Mouse (Mus musculus): Measurements from ENCODE around the gene Gm11444.

DNA sequence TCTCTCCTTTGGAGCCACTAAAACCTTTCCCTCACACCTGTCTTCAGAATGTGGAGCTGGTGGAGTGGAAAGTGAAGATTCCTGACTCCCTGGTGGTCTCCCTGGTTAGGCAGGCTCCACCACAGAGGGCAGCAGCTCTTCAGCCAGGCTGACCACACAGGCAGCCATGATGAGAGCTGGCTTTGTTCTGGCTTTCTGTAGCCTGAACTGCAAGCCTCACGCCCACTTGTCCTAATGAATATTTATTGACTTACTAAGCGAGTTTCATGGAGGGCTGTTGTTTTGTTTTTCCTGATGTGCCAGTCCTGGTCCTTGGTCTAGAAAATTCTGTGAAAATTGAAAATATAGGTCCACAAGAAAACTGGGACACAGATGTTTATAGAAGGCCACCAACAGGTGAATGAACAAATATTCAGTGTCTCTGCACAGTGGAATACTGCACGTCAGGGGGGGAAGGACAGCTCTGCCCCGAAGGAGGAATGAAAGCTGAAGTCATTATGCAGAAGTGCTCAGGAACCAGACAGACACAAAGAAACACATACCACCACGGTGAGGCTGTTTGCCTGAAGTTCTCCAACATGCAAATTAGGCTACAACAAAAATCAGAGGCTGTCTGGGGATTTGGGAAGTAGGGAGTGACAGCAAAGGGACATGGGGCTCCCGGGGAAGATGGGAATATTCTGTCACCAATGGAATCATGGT lies 8.0 kb upstream of the Gm11444 start:
- TF ChIP-seq CTCF (IDR thresholded peaks at IDR 0.05; ENCODE audit: low read depth), result no peak
- TF ChIP-seq EP300 (IDR thresholded peaks at IDR 0.05; ENCODE audit: low read depth), result no peak

Data from liver, postnatal 0 days (tissue).